Mouse (Mus musculus): ENCODE measurements around the gene Nicn1. TPM values are rescaled to one million over a fixed set of nuclear protein-coding genes. Genes with fewer than 3 reads are reported as not detected.

Gene Nicn1
- polyA plus RNA-seq (2015; fragmentation: Illumina TruSeq; extraction: RNeasy Lipid Tissue Mini Kit (QIAGEN cat#74804); ENCODE audit: insufficient read depth, low read depth, low replicate concordance) = 4.3 TPM

GRCm38 (mm10) chr9:108290016-108290750 is at the start of gene Nicn1:
Gene Nicn1, plus strand, starts transcription at chr9:108290429.

GRCm38 (mm10) chr9:108263690-108264190 is 26.5 kb upstream of the Nicn1 start, which contains the start of gene Dag1:
Gene Dag1, minus strand, starts transcription at chr9:108263958.

GRCm38 (mm10) chr9:108296453-108297355 is 6.5 kb downstream of the Nicn1 start, which contains the start of gene Amt:
Gene Amt, plus strand, starts transcription at chr9:108296853.

GRCm38 (mm10) chr9:108305629-108306520 is 15.6 kb downstream of the Nicn1 start, which contains the start of the genes Rhoa and Tcta:
Gene Rhoa, plus strand, starts transcription at chr9:108306129.
Gene Tcta, minus strand, starts transcription at chr9:108306160.

GRCm38 (mm10) chr9:108338886-108339781 is 48.9 kb downstream of the Nicn1 start, which contains the start of gene Gpx1:
Gene Gpx1, plus strand, starts transcription at chr9:108338903.

Other genes starting within 250 kb of the Nicn1 start
- gene Gmppb, start 241.2 kb upstream of the Nicn1 start, polyA plus RNA-seq (2015; fragmentation: Illumina TruSeq; extraction: RNeasy Lipid Tissue Mini Kit (QIAGEN cat#74804); ENCODE audit: insufficient read depth, low read depth, low replicate concordance) = 11.7 TPM
- 1.6 TPM for gene Amigo3, start 237.3 kb upstream of the Nicn1 start, polyA plus RNA-seq (2015; fragmentation: Illumina TruSeq; extraction: RNeasy Lipid Tissue Mini Kit (QIAGEN cat#74804); ENCODE audit: insufficient read depth, low read depth, low replicate concordance)
- not detected for gene Mst1, start 210.0 kb upstream of the Nicn1 start, polyA plus RNA-seq (2015; fragmentation: Illumina TruSeq; extraction: RNeasy Lipid Tissue Mini Kit (QIAGEN cat#74804); ENCODE audit: insufficient read depth, low read depth, low replicate concordance)
- 23.7 TPM for gene Rnf123, start 207.1 kb upstream of the Nicn1 start, polyA plus RNA-seq (2015; fragmentation: Illumina TruSeq; extraction: RNeasy Lipid Tissue Mini Kit (QIAGEN cat#74804); ENCODE audit: insufficient read depth, low read depth, low replicate concordance)
- 40.1 TPM for gene Apeh, start 195.8 kb upstream of the Nicn1 start, polyA plus RNA-seq (2015; fragmentation: Illumina TruSeq; extraction: RNeasy Lipid Tissue Mini Kit (QIAGEN cat#74804); ENCODE audit: insufficient read depth, low read depth, low replicate concordance)
- gene Bsn, start 100.0 kb upstream of the Nicn1 start, polyA plus RNA-seq (2015; fragmentation: Illumina TruSeq; extraction: RNeasy Lipid Tissue Mini Kit (QIAGEN cat#74804); ENCODE audit: insufficient read depth, low read depth, low replicate concordance) = 0.48 TPM
- 15.5 TPM for gene Dag1, start 26.5 kb upstream of the Nicn1 start, polyA plus RNA-seq (2015; fragmentation: Illumina TruSeq; extraction: RNeasy Lipid Tissue Mini Kit (QIAGEN cat#74804); ENCODE audit: insufficient read depth, low read depth, low replicate concordance)
- 5.3 TPM for gene Amt, start 6.4 kb downstream of the Nicn1 start, polyA plus RNA-seq (2015; fragmentation: Illumina TruSeq; extraction: RNeasy Lipid Tissue Mini Kit (QIAGEN cat#74804); ENCODE audit: insufficient read depth, low read depth, low replicate concordance)
- gene Rhoa, start 15.7 kb downstream of the Nicn1 start, polyA plus RNA-seq (2015; fragmentation: Illumina TruSeq; extraction: RNeasy Lipid Tissue Mini Kit (QIAGEN cat#74804); ENCODE audit: insufficient read depth, low read depth, low replicate concordance) = 65.0 TPM
- gene Tcta, start 15.7 kb downstream of the Nicn1 start, polyA plus RNA-seq (2015; fragmentation: Illumina TruSeq; extraction: RNeasy Lipid Tissue Mini Kit (QIAGEN cat#74804); ENCODE audit: insufficient read depth, low read depth, low replicate concordance) = 17.3 TPM
- 93.4 TPM for gene Gpx1, start 48.5 kb downstream of the Nicn1 start, polyA plus RNA-seq (2015; fragmentation: Illumina TruSeq; extraction: RNeasy Lipid Tissue Mini Kit (QIAGEN cat#74804); ENCODE audit: insufficient read depth, low read depth, low replicate concordance)
- gene Usp4, start 57.4 kb downstream of the Nicn1 start, polyA plus RNA-seq (2015; fragmentation: Illumina TruSeq; extraction: RNeasy Lipid Tissue Mini Kit (QIAGEN cat#74804); ENCODE audit: insufficient read depth, low read depth, low replicate concordance) = 34.3 TPM
- 1.3 TPM for gene 1700102P08Rik, start 102.4 kb downstream of the Nicn1 start, polyA plus RNA-seq (2015; fragmentation: Illumina TruSeq; extraction: RNeasy Lipid Tissue Mini Kit (QIAGEN cat#74804); ENCODE audit: insufficient read depth, low read depth, low replicate concordance)
- gene Ccdc36, start 138.1 kb downstream of the Nicn1 start, polyA plus RNA-seq (2015; fragmentation: Illumina TruSeq; extraction: RNeasy Lipid Tissue Mini Kit (QIAGEN cat#74804); ENCODE audit: insufficient read depth, low read depth, low replicate concordance) = not detected
- gene BC048562, start 146.1 kb downstream of the Nicn1 start, polyA plus RNA-seq (2015; fragmentation: Illumina TruSeq; extraction: RNeasy Lipid Tissue Mini Kit (QIAGEN cat#74804); ENCODE audit: insufficient read depth, low read depth, low replicate concordance) = not detected
- gene Ccdc71, start 170.1 kb downstream of the Nicn1 start, polyA plus RNA-seq (2015; fragmentation: Illumina TruSeq; extraction: RNeasy Lipid Tissue Mini Kit (QIAGEN cat#74804); ENCODE audit: insufficient read depth, low read depth, low replicate concordance) = 7.4 TPM
- 9.8 TPM for gene Klhdc8b, start 171.2 kb downstream of the Nicn1 start, polyA plus RNA-seq (2015; fragmentation: Illumina TruSeq; extraction: RNeasy Lipid Tissue Mini Kit (QIAGEN cat#74804); ENCODE audit: insufficient read depth, low read depth, low replicate concordance)
- 36.8 TPM for gene Lamb2, start 189.3 kb downstream of the Nicn1 start, polyA plus RNA-seq (2015; fragmentation: Illumina TruSeq; extraction: RNeasy Lipid Tissue Mini Kit (QIAGEN cat#74804); ENCODE audit: insufficient read depth, low read depth, low replicate concordance)
- gene Usp19, start 200.2 kb downstream of the Nicn1 start, polyA plus RNA-seq (2015; fragmentation: Illumina TruSeq; extraction: RNeasy Lipid Tissue Mini Kit (QIAGEN cat#74804); ENCODE audit: insufficient read depth, low read depth, low replicate concordance) = 39.8 TPM
- 48.0 TPM for gene Qars, start 217.3 kb downstream of the Nicn1 start, polyA plus RNA-seq (2015; fragmentation: Illumina TruSeq; extraction: RNeasy Lipid Tissue Mini Kit (QIAGEN cat#74804); ENCODE audit: insufficient read depth, low read depth, low replicate concordance)
- gene Qrich1, start 226.4 kb downstream of the Nicn1 start, polyA plus RNA-seq (2015; fragmentation: Illumina TruSeq; extraction: RNeasy Lipid Tissue Mini Kit (QIAGEN cat#74804); ENCODE audit: insufficient read depth, low read depth, low replicate concordance) = 23.8 TPM

All from pancreas, adult 10 weeks (tissue).